Mouse (Mus musculus) midbrain, embryonic 14.5 days (tissue): ENCODE results near the gene Mpdz. TPM values are rescaled to one million over a fixed set of nuclear protein-coding genes. Genes with fewer than 3 reads are reported as not detected.

ENCODE experiments used
- ATAC-seq: fragments of 200-750 bp; cut with Nextera tagmentation; 2 replicates; pipeline ENCODE4 v1.8.0; 2017; ENCODE audit warnings: moderate number of reproducible peaks, moderate library complexity; ENCODE audit not compliant: low FRiP score, low TSS enrichment
- DNase-seq: peaks from one replicate; pipeline ENCODE4 v3.0.0-alpha.2; 2015
- H3K27ac ChIP-seq: fragments of 300-500 bp; sonication (generic); replicated peaks from 2 replicates; pipeline ENCODE4 v1.5.1; 2014; ENCODE audit warnings: mild to moderate bottlenecking, low read depth, low read length, moderate library complexity
- H3K27me3 ChIP-seq: fragments of 300-500 bp; sonication (generic); 2 replicates; pipeline ENCODE4 v1.6.1; 2014; ENCODE audit warnings: low read length, control low read depth, mixed read lengths; ENCODE audit not compliant: control insufficient read depth, insufficient read depth
- H3K36me3 ChIP-seq: fragments of 300-500 bp; sonication (generic); 2 replicates; pipeline ENCODE4 v1.6.1; 2014; ENCODE audit warnings: low read length, control low read depth; ENCODE audit not compliant: control insufficient read depth, insufficient read depth
- H3K4me1 ChIP-seq: fragments of 300-500 bp; sonication (generic); 2 replicates; pipeline ENCODE4 v1.6.1; 2014; ENCODE audit warnings: mild to moderate bottlenecking, antibody characterized with exemption, low read length, control low read depth; ENCODE audit not compliant: control insufficient read depth, insufficient read depth
- H3K4me2 ChIP-seq: fragments of 300-500 bp; sonication (generic); 2 replicates; pipeline ENCODE4 v1.6.1; 2014; ENCODE audit warnings: mild to moderate bottlenecking, low read length, moderate library complexity
- H3K4me3 ChIP-seq: fragments of 300-500 bp; sonication (generic); replicated peaks from 2 replicates; pipeline ENCODE4 v1.5.1; 2014; ENCODE audit warnings: low read depth, low read length
- H3K9ac ChIP-seq: fragments of 300-500 bp; sonication (generic); replicated peaks from 2 replicates; pipeline ENCODE4 v1.6.1; 2014; ENCODE audit warnings: mild to moderate bottlenecking, low read length, moderate library complexity
- H3K9me3 ChIP-seq: fragments of 300-500 bp; sonication (generic); 2 replicates; pipeline ENCODE4 v1.6.1; 2016; ENCODE audit warnings: low read length, control low read depth, mixed read lengths; ENCODE audit not compliant: control insufficient read depth
- WGBS: fragments of 180-500 bp; shearing (Covaris S2); extraction: QIAGEN DNeasy Blood & Tissue Kit; methylation state at CpG from one replicate; pipeline ENCODE4 v1.1.7; 2014; 5-methylcytosine and 5-hydroxymethylcytosine counted together
- polyA plus RNA-seq: library from polyadenylated mRNA; unstranded; fragments of >200 nt; fragmentation: Nextera tagmentation; extraction: Ambion mirVana; gene quantifications from 2 replicates; pipeline ENCODE4 v1.2.1, GENCODE M21; 2014

Mpdz gene
- 13.1 and 21.2 TPM in 2 replicates for polyA plus RNA-seq

GRCm38 (mm10) chr4:81442078-81442981 is at the start of gene Mpdz:
Gene Mpdz (minus strand): TSS chr4:81442815.
- no peaks in the 10 kb centered on the region for H3K9me3 ChIP-seq
- H3K36me3 ChIP-seq, result no peaks in the 10 kb centered on the region
- H3K27me3 ChIP-seq, result no peaks in the 10 kb centered on the region
- WGBS, result under 1% methylated on average over 97 of the region's 97 CpGs
- peak within 1 kb of the TSS; percentile 75 for H3K9ac ChIP-seq
- H3K27ac ChIP-seq, result peak within 1 kb of the TSS; percentile 74
- H3K4me2 ChIP-seq, result peak within 1 kb of the TSS; percentile 82
- ATAC-seq, result peak; percentile 92
- peak within 1 kb of the TSS; percentile 85 for H3K4me3 ChIP-seq
- DNase-seq, result peak; percentile 88
- H3K4me1 ChIP-seq, result peaks cover 4% of the 10 kb centered on the region; the same call in 1 of the 2 replicates

- no peaks in the 10 kb centered on the region for H3K9me3 ChIP-seq
- DNase-seq (no peak), ATAC-seq (no peak)
- no peak overlapping the region for H3K4me3 ChIP-seq
- no peak overlapping the region for H3K4me2 ChIP-seq
- 88% methylated on average over 2 of the region's 2 CpGs for WGBS
- no peaks in the 10 kb centered on the region for H3K27me3 ChIP-seq
- no peak overlapping the region for H3K9ac ChIP-seq
- no peaks in the 10 kb centered on the region for H3K4me1 ChIP-seq
- H3K36me3 ChIP-seq, result no peaks in the 10 kb centered on the region
- H3K27ac ChIP-seq, result no peak overlapping the region
Observed at GRCm38 (mm10) chr4:81490556-81490955, 47.9 kb upstream of the Mpdz start.

- H3K4me1 ChIP-seq, result no peaks in the 10 kb centered on the region
- H3K9me3 ChIP-seq, result no peaks in the 10 kb centered on the region
- H3K9ac ChIP-seq, result no peak overlapping the region
- 75% methylated on average over 7 of the region's 7 CpGs for WGBS
- H3K4me2 ChIP-seq, result no peak overlapping the region
- ATAC-seq, result no peak
- H3K27ac ChIP-seq, result no peak overlapping the region
- H3K36me3 ChIP-seq, result no peaks in the 10 kb centered on the region
- DNase-seq, result no peak
- no peaks in the 10 kb centered on the region for H3K27me3 ChIP-seq
- no peak overlapping the region for H3K4me3 ChIP-seq
Observed at GRCm38 (mm10) chr4:81484603-81485002, 42.0 kb upstream of the Mpdz start.

- Histone ChIP-seq H3K27me3 (no peaks in the 10 kb centered on the region), H3K4me3 (no peak overlapping the region), H3K4me2 (no peak overlapping the region), H3K9ac (no peak overlapping the region), H3K36me3 (no peaks in the 10 kb centered on the region), H3K4me1 (no peaks in the 10 kb centered on the region), H3K9me3 (no peaks in the 10 kb centered on the region), H3K27ac (no peak overlapping the region)
- ATAC-seq, result no peak
- 80% methylated on average over 18 of the region's 18 CpGs for WGBS
- no peak for DNase-seq
Observed at GRCm38 (mm10) chr4:81483887-81484602, 41.4 kb upstream of the Mpdz start.

GRCm38 (mm10) chr4:81483159-81483558 is 40.5 kb upstream of the Mpdz start:
- WGBS, result 21% methylated on average over 6 of the region's 6 CpGs
- Histone ChIP-seq H3K4me3 (no peak overlapping the region), H3K9ac (no peak overlapping the region), H3K27ac (no peak overlapping the region), H3K36me3 (no peaks in the 10 kb centered on the region), H3K27me3 (no peaks in the 10 kb centered on the region), H3K4me2 (no peak overlapping the region), H3K9me3 (no peaks in the 10 kb centered on the region), H3K4me1 (no peaks in the 10 kb centered on the region)
- no peak for ATAC-seq
- DNase-seq, result no peak

GRCm38 (mm10) chr4:81466821-81467220 is 24.2 kb upstream of the Mpdz start:
- no peaks in the 10 kb centered on the region for H3K4me1 ChIP-seq
- no peak overlapping the region for H3K4me3 ChIP-seq
- no peaks in the 10 kb centered on the region for H3K9me3 ChIP-seq
- ATAC-seq, result no peak
- no peak overlapping the region for H3K4me2 ChIP-seq
- no peaks in the 10 kb centered on the region for H3K36me3 ChIP-seq
- H3K27me3 ChIP-seq, result no peaks in the 10 kb centered on the region
- DNase-seq, result no peak
- no peak overlapping the region for H3K9ac ChIP-seq
- H3K27ac ChIP-seq, result no peak overlapping the region
- 89% methylated on average over 4 of the region's 4 CpGs for WGBS

- H3K9me3 ChIP-seq, result no peaks in the 10 kb centered on the region
- H3K4me2 ChIP-seq, result no peak overlapping the region
- no peak for ATAC-seq
- H3K9ac ChIP-seq, result no peak overlapping the region
- H3K4me3 ChIP-seq, result no peak overlapping the region
- H3K27ac ChIP-seq, result no peak overlapping the region
- no peaks in the 10 kb centered on the region for H3K27me3 ChIP-seq
- WGBS, result 92% methylated on average over 3 of the region's 3 CpGs
- DNase-seq, result no peak
- no peaks in the 10 kb centered on the region for H3K4me1 ChIP-seq
- H3K36me3 ChIP-seq, result no peaks in the 10 kb centered on the region
Observed at GRCm38 (mm10) chr4:81465172-81465571, 22.6 kb upstream of the Mpdz start.

GRCm38 (mm10) chr4:81462253-81462652 is 19.6 kb upstream of the Mpdz start:
- H3K9me3 ChIP-seq, result no peaks in the 10 kb centered on the region
- 80% methylated on average over 4 of the region's 4 CpGs for WGBS
- H3K4me3 ChIP-seq, result no peak overlapping the region
- DNase-seq, result peak; percentile 13
- no peaks in the 10 kb centered on the region for H3K4me1 ChIP-seq
- no peaks in the 10 kb centered on the region for H3K27me3 ChIP-seq
- ATAC-seq, result no peak
- H3K9ac ChIP-seq, result no peak overlapping the region
- no peak overlapping the region for H3K27ac ChIP-seq
- H3K4me2 ChIP-seq, result no peak overlapping the region
- no peaks in the 10 kb centered on the region for H3K36me3 ChIP-seq
